Mouse (Mus musculus) heart, embryonic 14.5 days (tissue): ENCODE data around the gene Cacna1c. TPM values are rescaled to one million over a fixed set of nuclear protein-coding genes. Genes with fewer than 3 reads are reported as not detected.
A peak's percentile ranks its signal among the peaks of the same experiment; 100 is the strongest.

Experiments used
- ATAC-seq: fragments of 200-750 bp; cut with Nextera tagmentation; 2 replicates; pipeline ENCODE4 v1.8.0; 2017; ENCODE audit warnings: low read depth, moderate TSS enrichment; ENCODE audit not compliant: insufficient number of reproducible peaks, insufficient read depth, low FRiP score
- H3K27ac ChIP-seq, 2 experiments: fragments of 200-500 bp in 1 of 2; fragments of 300-500 bp in 1 of 2; sonication (generic) in 1 of 2; replicated peaks in 1 of 2; 2 replicates each; pipeline ENCODE4 v1.5.1; 2012 to 2014; ENCODE audit warnings: low read depth in 2 of 2, low read length in 2 of 2, control low read depth in 1 of 2, mild to moderate bottlenecking in 1 of 2, mixed read lengths in 1 of 2; ENCODE audit not compliant: control insufficient read depth in 1 of 2, insufficient read depth in 1 of 2
- H3K27me3 ChIP-seq: fragments of 300-500 bp; sonication (generic); 2 replicates; pipeline ENCODE4 v1.6.1; 2014; ENCODE audit warnings: mild to moderate bottlenecking, low read length, control low read depth; ENCODE audit not compliant: control insufficient read depth, insufficient read depth
- H3K36me3 ChIP-seq: fragments of 300-500 bp; sonication (generic); 2 replicates; pipeline ENCODE4 v1.6.1; 2014; ENCODE audit warnings: mild to moderate bottlenecking, control low read depth, low read length, mixed read lengths; ENCODE audit not compliant: control insufficient read depth, insufficient read depth
- H3K4me1 ChIP-seq, 2 experiments: fragments of 200-500 bp in 1 of 2; fragments of 300-500 bp in 1 of 2; sonication (generic) in 1 of 2; 2 replicates each; pipeline ENCODE4 v1.6.1; 2012 to 2014; ENCODE audit warnings: low read length in 2 of 2, control low read depth in 1 of 2, mixed read lengths in 1 of 2; ENCODE audit not compliant: control insufficient read depth in 2 of 2, insufficient read depth in 2 of 2
- H3K4me2 ChIP-seq: fragments of 300-500 bp; sonication (generic); 2 replicates; pipeline ENCODE4 v1.6.1; 2014; ENCODE audit warnings: mild to moderate bottlenecking, low read length
- H3K4me3 ChIP-seq, 2 experiments: fragments of 200-500 bp in 1 of 2; fragments of 300-500 bp in 1 of 2; sonication (generic) in 1 of 2; 2 replicates each; pipeline ENCODE4 v1.5.1; 2012 to 2014; ENCODE audit warnings: low read length in 2 of 2, mild to moderate bottlenecking in 2 of 2, control low read depth in 1 of 2, low read depth in 1 of 2, moderate library complexity in 1 of 2; ENCODE audit not compliant: control insufficient read depth in 1 of 2, insufficient read depth in 1 of 2
- H3K9ac ChIP-seq: fragments of 300-500 bp; sonication (generic); 2 replicates; pipeline ENCODE4 v1.6.1; 2014; ENCODE audit warnings: mild to moderate bottlenecking, low read length
- H3K9me3 ChIP-seq: fragments of 300-500 bp; sonication (generic); 2 replicates; pipeline ENCODE4 v1.6.1; 2016; ENCODE audit warnings: low read length, control low read depth; ENCODE audit not compliant: control insufficient read depth
- WGBS: fragments of 180-500 bp; shearing (Covaris S2); extraction: QIAGEN DNeasy Blood & Tissue Kit; methylation state at CpG from one replicate; pipeline ENCODE4 v1.1.7; 2014; 5-methylcytosine and 5-hydroxymethylcytosine counted together
- polyA plus RNA-seq: library from polyadenylated mRNA; unstranded; fragments of >200 nt; fragmentation: Nextera tagmentation; extraction: Ambion mirVana; gene quantifications from 2 replicates; pipeline ENCODE4 v1.2.1, GENCODE M21; 2014

Gene Cacna1c
- polyA plus RNA-seq, 1 experiment from 2014 or later = 60.9 TPM

GRCm38 (mm10) chr6:118997397-118997796 lies 198.8 kb downstream of the Cacna1c start:
- Histone ChIP-seq H3K4me1 (peaks cover 44 to 67% of the 10 kb centered on the region in 2 experiments), H3K9me3 (no peaks in the 10 kb centered on the region), H3K4me2 (no peak overlapping the region), H3K36me3 (0 out of 2 replicates have a peak, but pooled peaks cover 3% of the 10 kb centered on the region), H3K4me3 (no peak overlapping the region), H3K27me3 (no peaks in the 10 kb centered on the region), H3K9ac (no peak overlapping the region), H3K27ac (no peak overlapping the region)
- no peak for ATAC-seq
- 86% methylated on average over 4 of the region's 4 CpGs for WGBS

- no peak for ATAC-seq
- peaks cover 27 to 40% of the 10 kb centered on the region in 2 experiments for H3K4me1 ChIP-seq
- 0 out of 2 replicates have a peak, but pooled peaks cover 3% of the 10 kb centered on the region for H3K36me3 ChIP-seq
- no peak overlapping the region for H3K4me2 ChIP-seq
- H3K27me3 ChIP-seq = no peaks in the 10 kb centered on the region
- no peaks in the 10 kb centered on the region for H3K9me3 ChIP-seq
- WGBS = 84% methylated on average over 9 of the region's 9 CpGs
- H3K27ac ChIP-seq = no peak overlapping the region
- no peak overlapping the region for H3K9ac ChIP-seq
- H3K4me3 ChIP-seq = no peak overlapping the region
Observed at GRCm38 (mm10) chr6:118994272-118995061, 201.8 kb downstream of the Cacna1c start.

GRCm38 (mm10) chr6:118992391-118992790 lies 203.8 kb downstream of the Cacna1c start:
- Histone ChIP-seq H3K27me3 (no peaks in the 10 kb centered on the region), H3K9me3 (no peaks in the 10 kb centered on the region), H3K4me3 (no peak overlapping the region), H3K9ac (no peak overlapping the region), H3K4me2 (no peak overlapping the region), H3K27ac (no peak overlapping the region), H3K4me1 (peaks cover 14 to 22% of the 10 kb centered on the region in 2 experiments), H3K36me3 (0 out of 2 replicates have a peak, but pooled peaks cover 3% of the 10 kb centered on the region)
- WGBS = 59% methylated on average over 6 of the region's 6 CpGs
- no peak for ATAC-seq

GRCm38 (mm10) chr6:118989999-118990776 lies 206.0 kb downstream of the Cacna1c start:
- Histone ChIP-seq H3K9ac (no peak overlapping the region), H3K9me3 (no peaks in the 10 kb centered on the region), H3K36me3 (0 out of 2 replicates have a peak, but pooled peaks cover 3% of the 10 kb centered on the region), H3K4me3 (no peak overlapping the region), H3K27ac (no peak overlapping the region), H3K4me2 (no peak overlapping the region), H3K27me3 (no peaks in the 10 kb centered on the region), H3K4me1 (peaks cover 7 to 13% of the 10 kb centered on the region in 2 experiments)
- ATAC-seq = no peak
- WGBS = 81% methylated on average over 9 of the region's 9 CpGs

GRCm38 (mm10) chr6:118984181-118984901 lies 211.9 kb downstream of the Cacna1c start:
- ATAC-seq = no peak
- Histone ChIP-seq H3K9ac (no peak overlapping the region), H3K4me3 (no peak overlapping the region), H3K27me3 (no peaks in the 10 kb centered on the region), H3K9me3 (no peaks in the 10 kb centered on the region), H3K36me3 (no peaks in the 10 kb centered on the region), H3K27ac (peak overlapping the region in 1 of 2 experiments; percentile 24; a peak in 1 of 4 replicates), H3K4me2 (no peak overlapping the region), H3K4me1 (peaks cover 19 to 33% of the 10 kb centered on the region in 2 experiments)
- 34% methylated on average over 11 of the region's 11 CpGs for WGBS

- no peak for ATAC-seq
- Histone ChIP-seq H3K9me3 (no peaks in the 10 kb centered on the region), H3K4me3 (no peak overlapping the region), H3K27me3 (no peaks in the 10 kb centered on the region), H3K4me1 (peaks cover 22 to 40% of the 10 kb centered on the region in 2 experiments), H3K27ac (no peak overlapping the region; a peak in 1 of 4 replicates), H3K4me2 (no peak overlapping the region), H3K36me3 (no peaks in the 10 kb centered on the region), H3K9ac (no peak overlapping the region)
- 82% methylated on average over 8 of the region's 8 CpGs for WGBS
Observed at GRCm38 (mm10) chr6:118983471-118984040, 212.7 kb downstream of the Cacna1c start.

- H3K36me3 ChIP-seq = no peaks in the 10 kb centered on the region
- no peaks in the 10 kb centered on the region for H3K27me3 ChIP-seq
- H3K27ac ChIP-seq = no peak overlapping the region
- H3K4me2 ChIP-seq = no peak overlapping the region
- H3K9ac ChIP-seq = no peak overlapping the region
- 66% methylated on average over 12 of the region's 12 CpGs for WGBS
- peaks cover 27 to 60% of the 10 kb centered on the region in 2 experiments for H3K4me1 ChIP-seq
- no peak overlapping the region for H3K4me3 ChIP-seq
- no peak for ATAC-seq
- no peaks in the 10 kb centered on the region for H3K9me3 ChIP-seq
Observed at GRCm38 (mm10) chr6:118980265-118980664, 216.0 kb downstream of the Cacna1c start.
